Comparison of ENCODE assay signal across 26 mouse cellular contexts in the genomic region with DNA sequence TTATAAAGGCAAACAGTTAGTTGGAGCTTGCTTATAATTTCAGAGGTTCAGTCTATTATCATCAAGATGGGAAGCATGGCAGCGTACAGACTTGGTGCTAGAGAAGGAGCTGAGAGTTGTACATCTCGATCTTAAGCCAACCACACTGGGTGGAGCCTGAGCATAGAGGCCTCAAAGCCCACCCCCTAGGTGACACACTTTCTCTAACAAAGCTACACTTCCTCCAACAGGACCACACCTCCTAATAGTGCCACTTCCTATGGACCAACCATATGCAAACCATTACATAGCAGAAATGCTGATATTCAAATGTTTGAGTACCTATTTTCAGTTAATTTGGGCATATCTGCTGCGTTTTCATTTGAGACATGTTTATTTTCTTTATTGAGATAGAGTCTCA. TPM values are rescaled to one million over a fixed set of nuclear protein-coding genes. Genes with fewer than 3 reads are reported as not detected.
A peak's percentile ranks its signal among the peaks of the same experiment; 100 is the strongest.
DNase-seq lines count a peak whose midpoint lies in the region; TF ChIP-seq lines count a peak whose summit lies in the region.
"Had no signal": no experiment of that assay in that cellular context is flagged by ENCODE, and none has a peak within 500 bp of the region (broad histone marks: within the 10 kb centered on the region; RNA-seq: fewer than 3 reads in every experiment).

No protein-coding gene starts in this region.

- no peak overlapping the region for H3K4me3 ChIP-seq in heart, adult 2 months
- no peak overlapping the region for H3K4me3 ChIP-seq in MEL (ENCODE audit: control insufficient read depth in 1 of 2, insufficient read depth in 1 of 2, low read depth in 2 of 2, low read length in 2 of 2)
- H3K4me3 ChIP-seq: gastrocnemius, adult 2 months; heart, embryonic 10.5 days; heart, embryonic 13.5 days had no signal

- TF ChIP-seq POLR2A in heart, adult 2 months (IDR thresholded peaks at IDR 0.05; ENCODE audit: insufficient read depth, low read depth, low read length): no peak
- no peak for TF ChIP-seq POLR2A in MEL (IDR thresholded peaks at IDR 0.05; ENCODE audit: control insufficient read depth in 1 of 2, insufficient read depth in 1 of 2, low read depth in 1 of 2, low read length in 2 of 2, poor library complexity in 1 of 2)

- H3K36me3 ChIP-seq in heart, adult 2 months (ENCODE audit: control insufficient read depth, insufficient read depth, low read length): peaks cover 2% of the 10 kb centered on the region
- peaks cover 0 to 22% of the 10 kb centered on the region in 2 experiments; a peak in 2 of 4 replicates for H3K36me3 ChIP-seq in MEL (ENCODE audit: control insufficient read depth in 1 of 2, insufficient read depth in 2 of 2, low read length in 2 of 2)
- H3K36me3 ChIP-seq in splenic B cell, adult 2 months (ENCODE audit: control insufficient read depth, insufficient read depth, low read length, poor library complexity, severe bottlenecking): peaks cover 6% of the 10 kb centered on the region; the same call in 1 of the 2 replicates

- no peak for TF ChIP-seq CTCF in heart, adult 2 months (IDR thresholded peaks at IDR 0.05)
- TF ChIP-seq CTCF in MEL (IDR thresholded peaks at IDR 0.05 in 2 of 3, conservative IDR thresholded peaks at IDR 0.05 in 1 of 3; ENCODE audit: control insufficient read depth in 1 of 3, insufficient read depth in 1 of 3, low read depth in 2 of 3, low read length in 3 of 3, poor library complexity in 1 of 3, severe bottlenecking in 1 of 3): no peak

- WGBS in heart, adult 2 months: 92% methylated on average over 3 of the region's 3 CpGs

- H3K79me2 ChIP-seq in heart, adult 2 months (replicated peaks; ENCODE audit: control insufficient read depth, insufficient read depth, low read length): no peaks in the 10 kb centered on the region
- no peaks in the 10 kb centered on the region for H3K79me2 ChIP-seq in MEL (ENCODE audit: control insufficient read depth, insufficient read depth, low read length, poor library complexity)

- no peak overlapping the region for H3K9ac ChIP-seq in heart, adult 2 months (ENCODE audit: low read depth, low read length)
- H3K9ac ChIP-seq in MEL (ENCODE audit: control insufficient read depth, low read depth, low read length, poor library complexity, severe bottlenecking): no peak overlapping the region
- H3K9ac ChIP-seq: forebrain, postnatal 0 days; heart, embryonic 13.5 days; hindbrain, embryonic 14.5 days had no signal

- H3K27me3 ChIP-seq in heart, adult 2 months (ENCODE audit: control insufficient read depth, insufficient read depth, low read length): no peaks in the 10 kb centered on the region
- no peaks in the 10 kb centered on the region for H3K27me3 ChIP-seq in MEL (ENCODE audit: control insufficient read depth in 1 of 2, insufficient read depth in 2 of 2, low read length in 2 of 2)
- no peaks in the 10 kb centered on the region for H3K27me3 ChIP-seq in splenic B cell, adult 2 months (ENCODE audit: control insufficient read depth, insufficient read depth, low read length, poor library complexity, severe bottlenecking)
- H3K27me3 ChIP-seq: heart, embryonic 13.5 days had no signal

- intact Hi-C loops in heart, adult 2 months (cut with DNase I): no loop called here

- no peak for TF ChIP-seq RAD21 in MEL (IDR thresholded peaks at IDR 0.05; ENCODE audit: low read depth, low read length)

- H3K4me1 ChIP-seq in heart, adult 2 months (ENCODE audit: control insufficient read depth, insufficient read depth, low read length): no peaks in the 10 kb centered on the region
- no peaks in the 10 kb centered on the region for H3K4me1 ChIP-seq in MEL (ENCODE audit: control insufficient read depth in 1 of 2, insufficient read depth in 2 of 2, low read length in 2 of 2)
- H3K4me1 ChIP-seq: heart, embryonic 10.5 days had no signal

- no peaks in the 10 kb centered on the region for H3K9me3 ChIP-seq in MEL (replicated peaks; ENCODE audit: insufficient read depth, low read length)
- H3K9me3 ChIP-seq: G1E; heart, embryonic 10.5 days; heart, embryonic 13.5 days had no signal

- TF ChIP-seq EP300 in heart, adult 2 months (IDR thresholded peaks at IDR 0.05; ENCODE audit: insufficient read depth, low read depth, low read length): no peak
- TF ChIP-seq EP300 in MEL (IDR thresholded peaks at IDR 0.05; ENCODE audit: low read depth in 1 of 2, low read length in 2 of 2): no peak

- peak; percentile 75 for DNase-seq in heart, adult 11 months
- DNase-seq in heart, adult 2 months: no peak
- peak; percentile 26 for DNase-seq in MEL (ENCODE audit: low read depth, low spot score)
- DNase-seq in splenic B cell, adult 2 months (ENCODE audit: low read depth, low spot score): peak; percentile 12
- DNase-seq in spleen, postnatal 36 days (ENCODE audit: low spot score in 2 of 2): no peak
- no peak for DNase-seq in thymus, postnatal 25 days
- DNase-seq: adrenal gland, postnatal 10 days; adrenal gland, postnatal 36 days; cerebellum, adult 18-20 months; cerebellum, adult 9-10 months; cerebellum, postnatal 14 days; forebrain, postnatal 0 days; gastrocnemius, adult 2 months; gastrocnemius, postnatal 14 days; heart, adult 18-20 months; heart, postnatal 14 days; heart, postnatal 4 days had no signal

- no peak overlapping the region for H3K27ac ChIP-seq in heart, adult 2 months
- no peak overlapping the region for H3K27ac ChIP-seq in MEL (ENCODE audit: control insufficient read depth, low read depth, low read length)
- H3K27ac ChIP-seq: gastrocnemius, adult 2 months; heart, embryonic 10.5 days; heart, embryonic 13.5 days; hindbrain, embryonic 14.5 days; hindbrain, postnatal 0 days had no signal

TF ChIP-seq in MEL, 35 proteins besides CTCF, POLR2A, EP300 and RAD21:
- no peak for TF ChIP-seq SMC3 (IDR thresholded peaks at IDR 0.05; ENCODE audit: low read depth, low read length)
- no peak for TF ChIP-seq MAX (IDR thresholded peaks at IDR 0.05; ENCODE audit: low read length)
- TF ChIP-seq ZC3H11A (IDR thresholded peaks at IDR 0.05; ENCODE audit: low read depth, low read length): no peak
- no peak for TF ChIP-seq ZNF384 (IDR thresholded peaks at IDR 0.05; ENCODE audit: low read depth, low read length)
- no peak for TF ChIP-seq RCOR1 (IDR thresholded peaks at IDR 0.05; ENCODE audit: low read depth, low read length)
- TF ChIP-seq MAFK (IDR thresholded peaks at IDR 0.05; ENCODE audit: borderline replicate concordance, low read depth, low read length): no peak
- no peak for TF ChIP-seq NRF1 (IDR thresholded peaks at IDR 0.05; ENCODE audit: insufficient read depth, low read depth, low read length, poor library complexity, severe bottlenecking)
- TF ChIP-seq TBP (IDR thresholded peaks at IDR 0.05; ENCODE audit: low read depth, low read length): no peak
- no peak for TF ChIP-seq NELFE (IDR thresholded peaks at IDR 0.05; ENCODE audit: low read depth, low read length)
- TF ChIP-seq GATA1 (IDR thresholded peaks at IDR 0.05; ENCODE audit: low read depth, low read length): no peak

RNA-seq across cellular contexts. Expression of a gene that starts 32.1 kb away (rescaled TPM):
- under 1 TPM; 0.52 to 0.59 TPM for total RNA-seq in heart, adult 2 months (2021)
- polyA plus RNA-seq in heart, adult 2 months (2012; rRNA removed): 0.44 and 1.3 TPM in 2 replicates
- total RNA-seq in MEL (2012; rRNA removed): 1.8 and 2.1 TPM in 2 replicates
- 1 to 10 TPM in 1 of 2 experiments, not detected in 1; 3.1 TPM for polyA plus RNA-seq in MEL (2012; ENCODE audit: insufficient read depth in 1 of 2, insufficient read length in 2 of 2, low read depth in 1 of 2, low replicate concordance in 2 of 2, missing spikeins in 1 of 2)
- total RNA-seq: gastrocnemius, adult 2 months had no signal

RNA-seq across cellular contexts. Expression of a gene that starts 35.1 kb away (rescaled TPM):
- 10 to 100 TPM; 21.9 to 22.8 TPM for total RNA-seq in heart, adult 2 months (2021)
- polyA plus RNA-seq in heart, adult 2 months (2012; rRNA removed): 8.7 and 12.7 TPM in 2 replicates
- 10.6 and 12.8 TPM in 2 replicates for total RNA-seq in MEL (2012; rRNA removed)
- polyA plus RNA-seq in MEL (2012; ENCODE audit: insufficient read depth in 1 of 2, insufficient read length in 2 of 2, low read depth in 1 of 2, low replicate concordance in 2 of 2, missing spikeins in 1 of 2): 10 to 100 TPM in 1 of 2 experiments, not detected in 1; 46.0 TPM

RNA-seq across cellular contexts. Expression of a gene that starts 47.4 kb away (rescaled TPM):
- total RNA-seq in heart, adult 2 months (2021): 10 to 100 TPM; 58.6 to 63.6 TPM
- 16.1 and 33.9 TPM in 2 replicates for polyA plus RNA-seq in heart, adult 2 months (2012; rRNA removed)
- total RNA-seq in MEL (2012; rRNA removed): 25.3 and 25.8 TPM in 2 replicates
- 10 to 100 TPM in 1 of 2 experiments, not detected in 1; 18.0 TPM for polyA plus RNA-seq in MEL (2012; ENCODE audit: insufficient read depth in 1 of 2, insufficient read length in 2 of 2, low read depth in 1 of 2, low replicate concordance in 2 of 2, missing spikeins in 1 of 2)

RNA-seq across cellular contexts. Expression of a gene that starts 50.2 kb away (rescaled TPM):
- total RNA-seq in heart, adult 2 months (2021): not detected
- 0.09 and 0.39 TPM in 2 replicates for polyA plus RNA-seq in heart, adult 2 months (2012; rRNA removed)
- total RNA-seq in MEL (2012; rRNA removed): 0.23 and 0.33 TPM in 2 replicates
- 1 to 10 TPM in 1 of 2 experiments, not detected in 1; 2.5 TPM for polyA plus RNA-seq in MEL (2012; ENCODE audit: insufficient read depth in 1 of 2, insufficient read length in 2 of 2, low read depth in 1 of 2, low replicate concordance in 2 of 2, missing spikeins in 1 of 2)
- total RNA-seq: gastrocnemius, adult 2 months; gastrocnemius, postnatal 14 days; gastrocnemius, postnatal 4 days; heart, postnatal 14 days had no signal
- polyA plus RNA-seq: CD4-positive, CD25-positive, alpha-beta regulatory T cell, adult 4 months; embryonic facial prominence, embryonic 11.5 days; G1E; heart, embryonic 16.5 days had no signal

Comparison
In these comparisons a context has a peak if more than half of its experiments do, and no peak if none do; other contexts are left out.
1. DNase-seq: peak in heart, adult 11 months (single experiment), MEL (single experiment) and splenic B cell, adult 2 months (single experiment); none in heart, adult 2 months (0 of 2), spleen, postnatal 36 days (0 of 2) and thymus, postnatal 25 days (single experiment).